Mouse (Mus musculus): Measurements from ENCODE around the gene Atpaf1.

Atpaf1 gene

GRCm38 (mm10) chr4:115784769-115785510 is at the start of gene Atpaf1:
Gene Atpaf1, plus strand, starts transcription at chr4:115784812.
- DNase-seq = peak; percentile 63

DNA sequence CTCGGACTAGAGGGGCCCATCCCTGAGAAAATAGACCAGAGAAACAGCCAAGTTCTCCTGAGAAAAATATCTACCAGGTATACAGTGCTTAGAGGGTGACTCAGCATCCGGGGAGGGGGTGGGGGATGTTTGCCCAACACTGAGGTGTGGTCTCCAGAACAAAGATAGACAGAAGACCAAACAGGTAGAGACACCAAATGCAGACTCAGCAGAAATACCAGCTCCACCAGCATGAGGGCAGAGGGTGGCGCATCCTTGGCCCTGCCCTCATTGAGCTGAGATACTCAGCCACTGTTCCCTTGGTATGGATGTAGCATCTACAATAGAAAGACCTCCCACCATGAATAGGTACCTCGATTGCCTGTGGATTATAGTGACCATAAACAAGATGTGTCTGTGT is 49.7 kb upstream of the Atpaf1 start:
- no peak for DNase-seq

DNA sequence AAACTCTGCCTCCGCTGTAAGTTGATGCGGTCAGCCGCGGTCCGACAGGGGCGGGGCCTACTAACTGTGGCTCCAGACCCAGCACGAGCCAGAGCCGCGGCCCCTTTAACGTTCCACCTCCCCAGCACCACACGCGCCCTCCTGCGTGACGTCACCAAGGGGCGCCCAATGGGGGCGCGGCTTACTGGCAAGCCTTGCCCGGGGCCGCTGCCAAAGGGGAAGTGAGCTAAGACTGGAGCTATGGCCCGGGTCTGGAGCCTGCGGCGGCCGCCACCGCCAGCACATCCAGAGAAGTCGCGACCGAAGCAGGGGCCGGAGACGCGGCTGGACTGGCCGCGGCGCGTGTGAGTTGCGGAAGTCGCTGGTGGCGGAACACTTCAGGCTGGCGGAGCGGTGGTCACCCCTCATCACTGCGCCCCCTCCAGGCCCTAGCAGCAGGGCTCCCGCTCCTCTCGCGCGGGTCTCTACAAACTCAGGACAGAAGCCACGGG is 47.0 kb upstream of the Atpaf1 start, which contains the start of gene Efcab14:
Efcab14 (plus strand) TSS at position 194 of the 491 bp plus-strand sequence.
- peak; percentile 99 for DNase-seq

DNA sequence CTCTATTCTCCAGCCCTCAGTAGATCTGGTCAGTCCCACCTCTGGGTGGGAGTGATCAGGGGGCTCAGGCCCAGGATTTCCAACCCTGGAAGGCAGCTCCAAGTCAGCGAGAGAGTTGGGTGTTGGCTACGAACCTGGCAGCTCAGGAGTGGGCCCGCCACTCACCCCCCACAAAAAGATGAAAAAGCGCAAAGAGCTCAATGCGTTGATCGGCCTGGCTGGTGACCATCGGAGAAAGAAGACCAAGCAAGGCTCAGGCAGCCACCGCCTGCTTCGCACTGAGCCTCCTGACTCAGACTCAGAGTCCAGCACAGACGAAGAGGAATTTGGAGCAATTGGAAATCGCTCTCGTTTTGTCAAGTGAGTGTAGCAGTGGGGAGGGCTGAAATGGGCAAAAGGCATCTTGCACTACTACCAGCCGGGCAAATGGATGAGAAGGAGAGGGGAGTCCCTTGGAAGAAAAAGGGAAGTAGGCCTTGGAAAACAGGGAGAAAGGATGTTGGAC is 46.1 kb upstream of the Atpaf1 start:
- DNase-seq = no peak

- DNase-seq = no peak
Observed at GRCm38 (mm10) chr4:115742658-115743057, 42.0 kb upstream of the Atpaf1 start.

DNA sequence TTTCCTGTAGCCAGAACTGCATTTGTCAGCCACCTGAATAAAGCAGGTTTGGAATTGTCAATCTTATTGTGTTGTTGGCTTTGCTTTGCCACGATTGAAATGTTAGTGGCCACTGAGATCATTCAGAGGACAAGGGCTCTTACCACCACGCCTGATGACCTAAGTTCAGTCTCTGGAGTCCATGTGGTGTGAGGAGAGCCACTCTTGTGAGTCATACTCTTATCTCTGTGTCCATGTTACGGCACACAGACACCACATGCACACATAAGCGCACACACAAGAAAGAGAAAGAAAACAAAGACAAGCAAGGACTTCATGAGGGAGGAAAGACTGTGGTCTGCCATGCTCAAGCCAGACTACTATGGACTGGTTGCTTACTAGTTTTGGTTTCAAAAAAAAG is 41.5 kb upstream of the Atpaf1 start:
- DNase-seq = no peak

DNA sequence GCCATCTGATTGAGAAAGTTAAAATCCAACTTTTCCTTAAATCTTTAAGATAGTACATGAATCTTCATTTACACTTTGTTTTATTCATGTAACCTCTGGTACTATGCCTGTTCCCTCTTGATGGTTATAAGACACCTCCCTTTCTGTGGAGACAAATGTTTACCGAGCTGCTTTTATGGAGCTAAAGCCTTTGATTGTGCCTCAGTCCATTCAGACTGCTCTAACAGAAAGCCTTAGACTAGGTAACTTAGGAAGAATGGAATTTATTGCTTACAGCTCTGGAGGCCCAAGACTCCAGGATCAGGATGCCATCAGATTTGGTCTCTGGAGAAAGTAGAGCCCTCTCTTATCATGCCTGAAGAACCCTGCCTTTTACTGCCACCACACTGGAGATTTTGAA is 36.4 kb upstream of the Atpaf1 start:
- no peak for DNase-seq

DNA sequence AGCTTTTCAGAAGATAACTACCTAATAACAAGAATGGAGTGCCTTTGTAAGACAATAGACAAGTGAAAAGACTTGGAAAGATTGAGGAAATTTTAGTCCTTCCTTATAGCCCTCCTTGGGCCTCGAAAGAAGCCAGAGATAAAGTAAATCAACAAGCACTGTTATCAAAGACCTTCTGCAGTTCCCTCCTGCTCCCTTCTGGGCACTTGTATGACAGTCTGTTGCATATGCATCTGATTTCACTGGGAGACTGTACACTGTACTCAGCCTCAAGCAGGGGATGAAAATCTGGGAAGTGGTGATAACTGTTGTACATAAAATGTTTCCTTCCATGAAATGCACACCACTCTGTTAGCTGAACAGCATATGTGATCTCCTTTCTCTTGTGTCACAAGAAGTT is 35.3 kb upstream of the Atpaf1 start:
- no peak for DNase-seq

DNA sequence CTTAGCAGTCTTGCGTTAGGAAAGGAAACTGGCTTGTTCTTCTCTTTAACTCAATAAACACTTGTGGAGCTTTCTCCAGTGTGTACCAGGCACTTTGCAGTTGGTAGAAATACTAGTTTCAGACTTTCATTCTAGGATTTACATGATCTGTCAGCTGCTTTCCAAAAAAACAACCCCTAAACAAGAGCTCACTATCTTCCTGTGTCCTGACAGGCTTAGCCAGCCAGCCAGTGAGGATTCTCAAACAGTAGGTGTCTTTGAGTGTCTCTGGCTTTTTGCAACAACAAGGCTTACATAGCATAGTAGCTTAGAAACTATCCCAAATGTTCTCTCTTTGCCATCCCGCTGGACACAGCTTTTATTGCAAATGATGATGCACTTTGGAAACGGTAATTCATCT is 30.5 kb upstream of the Atpaf1 start:
- no peak for DNase-seq

GRCm38 (mm10) chr4:115754851-115755250 is 29.8 kb upstream of the Atpaf1 start:
- no peak for DNase-seq

GRCm38 (mm10) chr4:115761206-115761605 is 23.4 kb upstream of the Atpaf1 start:
- peak; percentile 30 for DNase-seq

- DNase-seq = no peak
Observed at GRCm38 (mm10) chr4:115764581-115764980, 20.0 kb upstream of the Atpaf1 start.

DNA sequence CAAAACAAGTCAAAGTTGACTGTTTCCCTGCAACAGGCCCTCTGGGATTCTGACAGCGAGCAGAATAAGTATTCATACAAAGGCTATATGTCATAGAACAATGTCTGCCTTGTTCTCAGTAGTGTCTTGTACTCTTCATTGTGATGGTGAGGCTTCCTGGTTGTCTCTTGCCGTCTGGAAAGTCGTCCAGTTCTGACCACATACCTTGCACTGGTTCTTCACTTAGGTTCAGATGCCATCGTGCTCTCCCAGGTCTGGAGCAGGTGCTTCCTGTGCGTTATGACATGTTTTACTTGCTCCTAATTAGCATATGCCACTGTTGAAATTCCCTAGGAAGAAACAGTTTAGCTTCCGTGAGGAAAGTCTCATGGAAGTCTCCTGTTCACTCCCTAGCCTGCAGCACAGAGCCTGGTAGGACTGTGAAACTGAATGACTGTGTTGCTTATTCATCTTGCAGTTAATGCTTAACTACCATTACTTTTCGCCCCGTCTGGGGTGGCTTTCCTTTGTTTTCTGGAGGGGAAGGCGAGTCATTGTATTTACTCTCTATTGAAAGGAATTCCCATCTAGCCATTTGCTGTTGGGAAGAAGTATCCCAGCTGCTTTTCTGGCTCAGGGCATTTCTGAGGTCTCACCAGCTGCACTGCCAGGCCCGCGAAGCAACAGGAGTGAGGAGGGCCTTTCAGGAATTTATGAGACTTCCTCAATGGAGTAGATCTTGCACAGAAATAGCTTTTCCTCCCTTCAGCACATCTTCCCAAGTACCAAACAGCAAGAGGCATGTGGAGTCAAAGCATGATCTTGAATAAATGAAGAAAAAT is 16.8 kb upstream of the Atpaf1 start:
- DNase-seq = peak; percentile 18

DNA sequence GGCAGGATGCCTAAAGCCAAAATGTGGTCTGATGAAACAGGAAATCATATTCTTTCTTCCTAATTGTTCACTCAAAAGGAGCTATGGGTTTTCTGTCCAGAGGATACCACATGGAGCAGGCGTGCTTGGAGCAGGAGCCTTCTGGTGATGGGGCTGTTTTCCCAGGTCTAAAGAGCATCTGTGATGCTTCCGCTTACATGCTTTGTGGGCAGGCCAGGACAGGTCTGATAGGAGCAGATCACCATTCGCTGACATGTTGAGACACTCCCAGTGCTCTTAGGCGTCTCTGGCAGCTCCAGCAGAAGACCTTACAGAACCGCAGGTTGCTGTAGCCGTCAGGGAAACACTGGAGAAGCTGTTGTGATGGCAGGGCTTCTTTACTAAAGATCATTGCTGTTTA is 9.6 kb upstream of the Atpaf1 start:
- DNase-seq = no peak

DNA sequence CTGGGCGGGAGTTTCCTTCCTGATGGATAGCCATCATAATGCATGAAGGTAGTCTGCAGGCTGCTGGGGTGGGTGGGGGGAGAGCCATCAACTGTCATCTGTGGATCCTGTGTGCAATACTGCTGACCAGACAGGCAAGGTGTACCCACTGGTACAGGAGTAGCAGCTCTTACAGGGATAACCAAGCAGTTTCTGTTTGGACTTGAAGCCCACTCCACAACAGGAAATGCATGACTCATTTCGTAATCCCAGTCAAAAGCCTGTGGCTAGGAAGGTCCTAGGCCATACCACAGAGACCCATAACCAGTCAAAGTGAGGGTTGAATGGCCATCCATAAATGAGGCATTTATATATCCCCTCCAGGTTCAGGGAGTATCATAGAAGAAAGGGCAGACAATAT is 7.0 kb upstream of the Atpaf1 start:
- DNase-seq = no peak

GRCm38 (mm10) chr4:115780269-115780668 is 4.3 kb upstream of the Atpaf1 start:
- no peak for DNase-seq

- no peak for DNase-seq
Observed at GRCm38 (mm10) chr4:115780918-115781317, 3.7 kb upstream of the Atpaf1 start, which contains the start of gene Tex38. Gene Tex38, minus strand, starts transcription at chr4:115781018.

- DNase-seq = no peak
Observed at GRCm38 (mm10) chr4:115782026-115782805, 2.4 kb upstream of the Atpaf1 start.

- peak; percentile 44 for DNase-seq
Observed at GRCm38 (mm10) chr4:115785511-115786034, 961 bp downstream of the Atpaf1 start.

DNA sequence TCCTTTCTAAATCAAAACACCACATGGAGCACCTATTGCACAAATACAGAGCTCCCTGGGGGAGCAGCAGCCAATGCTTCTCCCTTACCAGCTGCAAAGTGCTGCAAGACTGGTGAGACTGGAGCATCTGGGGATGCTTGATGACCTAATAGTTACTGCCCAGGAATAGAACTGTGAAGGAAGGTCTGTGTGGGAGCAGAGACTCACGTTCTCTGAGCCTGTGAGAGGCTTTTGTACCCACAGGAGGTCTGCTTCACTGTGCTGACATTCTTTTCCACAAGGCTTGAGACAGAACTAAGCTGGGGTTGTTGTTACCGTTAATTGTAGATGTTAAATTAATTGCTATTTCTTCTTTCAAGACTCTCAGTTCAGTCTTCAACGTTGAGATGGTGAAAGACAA is 6.3 kb downstream of the Atpaf1 start:
- DNase-seq = no peak

DNA sequence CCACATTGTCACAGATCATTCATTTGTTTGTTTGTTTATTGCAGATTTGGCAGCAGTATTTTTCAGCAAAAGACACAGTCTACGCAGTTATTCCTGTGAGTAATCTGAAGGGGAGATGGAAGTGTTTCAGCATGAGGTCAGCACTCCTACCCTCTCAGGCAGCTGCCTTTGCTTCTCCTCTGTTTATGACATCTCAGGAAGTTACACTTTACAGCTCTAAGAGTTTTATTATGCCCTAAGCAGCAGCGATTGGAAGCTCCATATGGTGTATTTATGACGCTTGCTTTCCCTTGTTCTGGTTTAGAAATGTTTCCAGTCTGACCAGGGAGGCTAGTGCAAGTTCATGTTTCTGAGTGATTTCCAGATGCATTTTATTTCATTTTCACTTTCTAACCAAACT is 10.7 kb downstream of the Atpaf1 start:
- no peak for DNase-seq

GRCm38 (mm10) chr4:115799981-115800380 is 15.4 kb downstream of the Atpaf1 start:
- no peak for DNase-seq

DNA sequence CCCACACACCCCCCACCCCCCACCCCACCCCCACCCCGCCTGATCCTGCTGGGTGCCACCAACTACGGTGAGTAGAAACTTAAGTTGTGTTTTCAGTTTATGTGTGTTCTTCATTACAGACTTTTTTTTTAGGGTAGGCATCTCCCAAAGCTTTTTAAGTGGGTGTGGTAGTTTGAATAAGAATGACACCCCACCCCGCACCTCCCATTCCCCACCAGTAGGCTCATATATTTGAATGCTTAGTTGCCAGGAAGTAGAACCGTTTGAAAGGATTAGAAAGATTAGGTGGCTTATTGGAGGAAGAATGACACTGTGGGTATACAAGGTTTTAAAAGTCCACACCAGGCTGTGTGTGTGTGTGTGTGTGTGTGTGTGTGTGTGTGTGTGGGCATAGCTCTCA is 27.7 kb downstream of the Atpaf1 start:
- no peak for DNase-seq
